Mouse (Mus musculus) MEL (cell line): Measurements from ENCODE around the gene Ppargc1a.

Experiments used
- CHD1 ChIP-seq: IDR thresholded peaks from 2 replicates; pipeline ENCODE4 v1.6.1; 2012; ENCODE audit warnings: low read depth, mild to moderate bottlenecking, inconsistent platforms, low read length, improper control_type of control experiment
- CTCF ChIP-seq, 3 experiments: IDR thresholded peaks in 2 of 3; conservative IDR thresholded peaks in 1 of 3; 2 replicates each; pipeline ENCODE4 v1.5.1; 2011 to 2012; ENCODE audit warnings: low read length in 3 of 3, low read depth in 2 of 3, mild to moderate bottlenecking in 2 of 3, improper control_type of control experiment in 1 of 3, inconsistent platforms in 1 of 3, mixed read lengths in 1 of 3, moderate library complexity in 1 of 3; ENCODE audit not compliant: control insufficient read depth in 1 of 3, insufficient read depth in 1 of 3, poor library complexity in 1 of 3, severe bottlenecking in 1 of 3
- ELF1 ChIP-seq: IDR thresholded peaks from 2 replicates; pipeline ENCODE4 v1.6.1; 2014; ENCODE audit warnings: low read depth, mild to moderate bottlenecking, inconsistent platforms, low read length, improper control_type of control experiment, moderate library complexity
- EP300 ChIP-seq, 2 experiments: IDR thresholded peaks; 2 replicates each; pipeline ENCODE4 v1.6.1; 2011; ENCODE audit warnings: improper control_type of control experiment in 2 of 2, low read length in 2 of 2, low read depth in 1 of 2, mild to moderate bottlenecking in 1 of 2
- MAFK ChIP-seq: IDR thresholded peaks from 2 replicates; pipeline ENCODE4 v1.6.1; 2011; ENCODE audit warnings: low read depth, mild to moderate bottlenecking, low read length, improper control_type of control experiment, borderline replicate concordance
- MAX ChIP-seq: IDR thresholded peaks from 2 replicates; pipeline ENCODE4 v1.6.1; 2011; ENCODE audit warnings: low read length, improper control_type of control experiment
- MXI1 ChIP-seq: IDR thresholded peaks from 2 replicates; pipeline ENCODE4 v1.6.1; 2011; ENCODE audit warnings: mild to moderate bottlenecking, low read depth, low read length, improper control_type of control experiment
- POLR2A ChIP-seq, 2 experiments: IDR thresholded peaks; 2 replicates each; pipeline ENCODE4 v1.6.1; 2011 to 2012; ENCODE audit warnings: low read length in 2 of 2, mild to moderate bottlenecking in 2 of 2, control low read depth in 1 of 2, improper control_type of control experiment in 1 of 2, low read depth in 1 of 2, moderate library complexity in 1 of 2; ENCODE audit not compliant: control insufficient read depth in 1 of 2, insufficient read depth in 1 of 2, poor library complexity in 1 of 2
- POLR2AphosphoS2 ChIP-seq: IDR thresholded peaks from 2 replicates; pipeline ENCODE4 v1.6.1; 2011; ENCODE audit warnings: low read length, improper control_type of control experiment
- RCOR1 ChIP-seq: IDR thresholded peaks from 2 replicates; pipeline ENCODE4 v1.6.1; 2012; ENCODE audit warnings: low read depth, mild to moderate bottlenecking, inconsistent platforms, low read length, improper control_type of control experiment
- SMC3 ChIP-seq: IDR thresholded peaks from 2 replicates; pipeline ENCODE4 v1.6.1; 2011; ENCODE audit warnings: low read depth, low read length, improper control_type of control experiment
- TBP ChIP-seq: IDR thresholded peaks from 2 replicates; pipeline ENCODE4 v1.8.0; 2011; ENCODE audit warnings: low read depth, low read length, improper control_type of control experiment
- ZMIZ1 ChIP-seq: IDR thresholded peaks from 2 replicates; pipeline ENCODE4 v1.6.1; 2012; ENCODE audit warnings: low read depth, mild to moderate bottlenecking, inconsistent platforms, low read length, improper control_type of control experiment, moderate library complexity

- TF ChIP-seq POLR2A (IDR thresholded peaks at IDR 0.05; ENCODE audit: control insufficient read depth in 1 of 2, insufficient read depth in 1 of 2, low read depth in 1 of 2, low read length in 2 of 2, poor library complexity in 1 of 2), result no peak
- TF ChIP-seq MXI1, result no peak
- no peak for TF ChIP-seq POLR2AphosphoS2
- no peak for TF ChIP-seq EP300 (IDR thresholded peaks at IDR 0.05; ENCODE audit: low read depth in 1 of 2, low read length in 2 of 2)
- TF ChIP-seq CTCF (IDR thresholded peaks at IDR 0.05 in 2 of 3, conservative IDR thresholded peaks at IDR 0.05 in 1 of 3; ENCODE audit: control insufficient read depth in 1 of 3, insufficient read depth in 1 of 3, low read depth in 2 of 3, low read length in 3 of 3, poor library complexity in 1 of 3, severe bottlenecking in 1 of 3), result no peak
- no peak for TF ChIP-seq MAX
- TF ChIP-seq ELF1, result no peak
- no peak for TF ChIP-seq RCOR1
- no peak for TF ChIP-seq ZMIZ1
- no peak for TF ChIP-seq CHD1
- no peak for TF ChIP-seq SMC3
- TF ChIP-seq TBP, result no peak
- no peak for TF ChIP-seq MAFK
These were observed 16.7 kb upstream of the Ppargc1a start for GRCm38 (mm10) chr5:51584186-51584585.
